Mouse (Mus musculus) C2C12 (cell line): ENCODE measurements around the gene Hip1r. TPM values are rescaled to one million over a fixed set of nuclear protein-coding genes. Genes with fewer than 3 reads are reported as not detected.

Experiments
- H3K27me3 ChIP-seq: one replicate; pipeline ENCODE4 v1.6.1; 2011; ENCODE audit not compliant: control insufficient read depth, insufficient read depth, insufficient read length
- H3K36me3 ChIP-seq: one replicate; pipeline ENCODE4 v1.6.1; 2011; ENCODE audit not compliant: control insufficient read depth, insufficient read depth
- H3K4me3 ChIP-seq: one replicate; pipeline ENCODE4 v1.5.1; 2011; ENCODE audit warnings: mild to moderate bottlenecking, control low read depth; ENCODE audit not compliant: poor library complexity, insufficient read depth, severe bottlenecking
- H3K79me2 ChIP-seq: one replicate; pipeline ENCODE4 v1.6.1; 2011; ENCODE audit not compliant: control insufficient read depth, insufficient read depth
- H3K79me3 ChIP-seq: one replicate; pipeline ENCODE4 v1.6.1; 2011; ENCODE audit warnings: low read depth, control low read depth
- H3ac ChIP-seq: one replicate; pipeline ENCODE3; 2011; ENCODE audit warnings: low read depth; ENCODE audit not compliant: control insufficient read depth, insufficient read length
- CEBPB ChIP-seq: IDR thresholded peaks from one replicate; pipeline ENCODE4 v1.6.1; 2011; ENCODE audit warnings: low read depth, mild to moderate bottlenecking, control low read depth, moderate library complexity
- CTCF ChIP-seq: IDR thresholded peaks from one replicate; pipeline ENCODE4 v1.5.1; 2011; ENCODE audit not compliant: control insufficient read depth, insufficient read depth, insufficient read length
- FOSL1 ChIP-seq: IDR thresholded peaks from one replicate; pipeline ENCODE4 v1.8.0; 2011; ENCODE audit warnings: mild to moderate bottlenecking, low read length; ENCODE audit not compliant: poor library complexity, insufficient read depth, severe bottlenecking
- MAX ChIP-seq: IDR thresholded peaks from one replicate; pipeline ENCODE4 v1.6.1; 2011; ENCODE audit warnings: mild to moderate bottlenecking, control low read depth
- MYOD1 ChIP-seq: IDR thresholded peaks from one replicate; pipeline ENCODE4 v1.6.1; 2011; ENCODE audit warnings: low read depth; ENCODE audit not compliant: control insufficient read depth, insufficient read length
- MYOG ChIP-seq: IDR thresholded peaks from one replicate; pipeline ENCODE4 v1.6.1; 2011; ENCODE audit not compliant: control insufficient read depth, insufficient read length; ENCODE audit errors: extremely low read depth
- USF1 ChIP-seq: IDR thresholded peaks from one replicate; pipeline ENCODE4 v1.6.1; 2011; ENCODE audit warnings: low read depth, mild to moderate bottlenecking, control low read depth, moderate library complexity
- polyA plus RNA-seq: library from polyadenylated mRNA; unstranded; fragments of >200 nt; fragmentation: generic; extraction: Trizol; gene quantifications from one replicate; pipeline ENCODE4 v1.2.1, GENCODE M21; 2012; ENCODE audit warnings: missing spikeins

Hip1r gene
- polyA plus RNA-seq, 1 experiment = 24.3 TPM

- peaks cover 88% of the 10 kb centered on the region for H3K79me2 ChIP-seq
- H3ac ChIP-seq = no peak overlapping the region
- H3K79me3 ChIP-seq = peaks cover 27% of the 10 kb centered on the region
- no peaks in the 10 kb centered on the region for H3K36me3 ChIP-seq
- H3K27me3 ChIP-seq = no peaks in the 10 kb centered on the region
- H3K4me3 ChIP-seq = no peak overlapping the region
- TF ChIP-seq CEBPB (no peak), MYOG (no peak), CTCF (no peak), MYOD1 (no peak), MAX (no peak), FOSL1 (no peak), USF1 (no peak)
These were observed 7.8 kb downstream of the Hip1r start for GRCm38 (mm10) chr5:123981250-123981554.

GRCm38 (mm10) chr5:123982838-123983237 is 9.4 kb downstream of the Hip1r start:
- H3K79me2 ChIP-seq = peaks cover 86% of the 10 kb centered on the region
- H3K79me3 ChIP-seq = peaks cover 25% of the 10 kb centered on the region
- no peak overlapping the region for H3ac ChIP-seq
- no peaks in the 10 kb centered on the region for H3K36me3 ChIP-seq
- H3K27me3 ChIP-seq = no peaks in the 10 kb centered on the region
- TF ChIP-seq USF1 (no peak), CTCF (no peak), CEBPB (no peak), MYOG (no peak), MAX (no peak), MYOD1 (no peak), FOSL1 (no peak)
- no peak overlapping the region for H3K4me3 ChIP-seq

- Histone ChIP-seq H3K27me3 (no peaks in the 10 kb centered on the region), H3K36me3 (no peaks in the 10 kb centered on the region), H3K79me2 (peaks cover 73% of the 10 kb centered on the region), H3K79me3 (peaks cover 19% of the 10 kb centered on the region), H3K4me3 (no peak overlapping the region), H3ac (no peak overlapping the region)
- no peak for TF ChIP-seq MYOD1
- no peak for TF ChIP-seq FOSL1
- TF ChIP-seq MAX = no peak
- TF ChIP-seq MYOG = no peak
- no peak for TF ChIP-seq USF1
- no peak for TF ChIP-seq CTCF
- no peak for TF ChIP-seq CEBPB
These were observed 12.0 kb downstream of the Hip1r start for GRCm38 (mm10) chr5:123985434-123985833.

- Histone ChIP-seq H3K79me3 (peaks cover 13% of the 10 kb centered on the region), H3K36me3 (no peaks in the 10 kb centered on the region), H3K79me2 (peaks cover 64% of the 10 kb centered on the region), H3ac (no peak overlapping the region), H3K27me3 (no peaks in the 10 kb centered on the region), H3K4me3 (no peak overlapping the region)
- no peak for TF ChIP-seq MAX
- TF ChIP-seq MYOD1 = no peak
- no peak for TF ChIP-seq CTCF
- TF ChIP-seq FOSL1 = no peak
- TF ChIP-seq CEBPB = no peak
- TF ChIP-seq USF1 = no peak
- no peak for TF ChIP-seq MYOG
These were observed 13.5 kb downstream of the Hip1r start for GRCm38 (mm10) chr5:123986925-123987324.

- TF ChIP-seq USF1 (no peak), CTCF (no peak), FOSL1 (no peak), MYOD1 (no peak), MYOG (no peak), MAX (no peak), CEBPB (no peak)
- Histone ChIP-seq H3ac (no peak overlapping the region), H3K27me3 (no peaks in the 10 kb centered on the region), H3K36me3 (no peaks in the 10 kb centered on the region), H3K79me3 (peaks cover 8% of the 10 kb centered on the region), H3K4me3 (no peak overlapping the region), H3K79me2 (peaks cover 58% of the 10 kb centered on the region)
These were observed 14.1 kb downstream of the Hip1r start for GRCm38 (mm10) chr5:123987511-123987910.

- Histone ChIP-seq H3K79me2 (peaks cover 33% of the 10 kb centered on the region), H3ac (no peak overlapping the region), H3K27me3 (no peaks in the 10 kb centered on the region), H3K79me3 (peaks cover 4% of the 10 kb centered on the region), H3K4me3 (no peak overlapping the region), H3K36me3 (no peaks in the 10 kb centered on the region)
- TF ChIP-seq FOSL1 = no peak
- no peak for TF ChIP-seq MAX
- no peak for TF ChIP-seq CTCF
- TF ChIP-seq MYOD1 = no peak
These were observed 16.8 kb downstream of the Hip1r start for GRCm38 (mm10) chr5:123989941-123990885.
